Mouse (Mus musculus): Measurements from ENCODE around the gene Defb25. TPM values are rescaled to one million over a fixed set of nuclear protein-coding genes. Genes with fewer than 3 reads are reported as not detected.

Defb25 gene
- polyA plus RNA-seq, 1 experiment from 2014 or later: not detected

- H3K9me3 ChIP-seq (replicated peaks): no peaks in the 10 kb centered on the region
- H3K27ac ChIP-seq: no peak overlapping the region
- H3K4me1 ChIP-seq: no peaks in the 10 kb centered on the region
- no peak overlapping the region for H3K4me3 ChIP-seq
- no peaks in the 10 kb centered on the region for H3K27me3 ChIP-seq (ENCODE audit: low read depth, poor library complexity, severe bottlenecking)
- 61% methylated on average over 2 of the region's 2 CpGs for WGBS
- no peak for DNase-seq (ENCODE audit: low spot score)
- no peaks in the 10 kb centered on the region for H3K36me3 ChIP-seq
These were observed 34.4 kb downstream of the Defb25 start for GRCm38 (mm10) chr2:152588450-152588849.

DNA sequence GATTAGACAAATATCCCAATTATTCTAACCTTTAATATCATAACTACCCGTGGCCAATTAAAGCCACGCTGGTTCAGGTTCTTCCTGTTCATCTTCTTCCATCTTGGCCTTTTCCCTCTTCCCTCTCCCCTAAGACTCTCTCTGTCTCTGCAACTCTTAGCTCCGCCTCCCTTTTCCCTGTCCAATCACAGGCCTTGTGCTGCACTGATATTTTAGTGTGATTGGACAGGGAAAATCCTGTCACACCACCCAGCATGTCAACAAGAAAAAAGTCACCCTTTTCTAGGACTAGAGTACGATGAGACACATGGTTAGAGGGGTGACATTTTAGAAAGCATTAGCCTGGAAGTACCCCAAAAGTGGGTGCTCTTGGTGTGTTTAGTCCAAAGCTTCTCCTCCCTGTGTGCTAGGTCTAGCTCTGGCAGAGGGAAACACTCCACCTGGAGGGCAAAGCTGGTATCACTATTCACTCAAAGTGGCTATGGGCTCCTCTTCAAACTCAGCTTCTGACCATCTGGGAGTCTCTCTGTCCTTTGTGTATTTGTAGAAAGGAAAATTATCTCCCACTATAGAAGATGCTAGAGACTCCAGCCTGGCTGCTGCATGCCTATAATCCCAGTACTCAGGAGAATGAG is 35.8 kb downstream of the Defb25 start:
- Histone ChIP-seq H3K27ac (no peak overlapping the region), H3K4me3 (no peak overlapping the region), H3K9me3 (replicated peaks) (no peaks in the 10 kb centered on the region), H3K4me1 (no peaks in the 10 kb centered on the region), H3K27me3 (ENCODE audit: low read depth, poor library complexity, severe bottlenecking) (no peaks in the 10 kb centered on the region), H3K36me3 (no peaks in the 10 kb centered on the region)
- 74% methylated on average over 4 of the region's 4 CpGs for WGBS
- DNase-seq (ENCODE audit: low spot score): no peak

DNA sequence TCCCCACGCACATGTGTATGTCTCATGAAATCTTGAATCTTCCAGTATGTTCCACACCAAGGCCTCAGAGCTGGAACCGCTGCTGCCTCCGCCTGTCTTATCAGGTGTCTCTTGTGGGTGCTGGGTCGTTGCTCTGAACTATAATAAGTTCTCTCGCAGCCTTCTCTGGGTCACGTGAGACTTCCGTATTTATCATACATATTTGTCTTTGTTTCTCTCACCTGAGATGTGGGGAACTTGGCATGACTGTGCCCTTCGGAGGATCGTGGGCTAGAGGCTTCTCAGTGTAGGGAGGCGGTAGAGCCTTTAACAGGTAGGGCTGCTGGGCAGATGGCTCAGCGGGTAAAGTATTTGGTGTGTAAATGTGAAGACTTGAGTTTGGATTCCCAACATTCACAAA is 42.2 kb downstream of the Defb25 start:
- Histone ChIP-seq H3K4me3 (no peak overlapping the region), H3K27me3 (ENCODE audit: low read depth, poor library complexity, severe bottlenecking) (no peaks in the 10 kb centered on the region), H3K9me3 (replicated peaks) (no peaks in the 10 kb centered on the region), H3K27ac (no peak overlapping the region), H3K4me1 (peaks cover 8% of the 10 kb centered on the region), H3K36me3 (no peaks in the 10 kb centered on the region)
- DNase-seq (ENCODE audit: low spot score): no peak
- WGBS: 93% methylated on average over 11 of the region's 11 CpGs

DNA sequence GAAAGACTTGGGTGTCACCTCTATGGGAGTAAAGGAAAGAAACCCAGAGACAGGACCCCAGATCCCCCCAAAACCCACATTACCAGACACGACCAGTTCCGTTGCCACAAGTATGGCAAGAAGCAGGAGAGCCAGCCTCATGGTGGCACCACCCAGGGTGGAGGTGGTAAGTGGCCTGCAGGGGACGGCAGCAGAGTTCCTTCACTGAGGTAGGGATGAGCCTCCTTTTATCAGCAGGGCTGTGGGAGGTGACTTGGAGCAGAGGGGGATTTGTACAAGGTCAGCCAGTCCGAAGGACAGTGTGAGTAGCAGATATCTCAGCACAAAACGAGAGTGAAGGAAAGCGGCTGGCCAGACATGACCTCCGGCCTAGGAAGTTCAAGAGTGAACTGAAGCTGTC is 42.7 kb downstream of the Defb25 start, which contains the start of gene Defb19:
Gene Defb19 (minus strand): TSS at position 206 of the 400 bp plus-strand sequence.
- 68% methylated on average over 7 of the region's 7 CpGs for WGBS
- Histone ChIP-seq H3K9me3 (replicated peaks) (no peaks in the 10 kb centered on the region), H3K27me3 (ENCODE audit: low read depth, poor library complexity, severe bottlenecking) (no peaks in the 10 kb centered on the region), H3K36me3 (no peaks in the 10 kb centered on the region), H3K4me3 (no peak within 1 kb of the TSS), H3K27ac (no peak within 1 kb of the TSS), H3K4me1 (peaks cover 8% of the 10 kb centered on the region)
- no peak for DNase-seq (ENCODE audit: low spot score)

DNA sequence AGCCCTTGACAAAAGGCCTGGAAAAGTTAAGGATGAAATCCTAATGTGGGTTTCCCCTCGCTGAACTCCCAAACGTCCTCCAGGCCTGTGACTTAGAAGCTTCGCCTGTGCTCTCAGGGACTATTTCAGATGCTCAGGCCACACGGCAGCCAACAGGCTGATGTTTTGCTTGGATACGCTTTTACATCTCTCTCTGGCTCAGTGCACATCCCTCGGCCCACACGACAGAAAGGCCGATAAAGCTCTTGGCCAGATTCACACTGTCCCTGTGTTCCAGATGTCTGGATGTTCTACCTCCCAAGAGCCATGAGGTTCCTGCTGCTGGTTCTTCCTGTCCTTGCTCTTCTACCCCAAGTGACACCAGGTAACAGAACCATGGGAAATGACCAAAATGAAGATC is 49.4 kb downstream of the Defb25 start:
- Histone ChIP-seq H3K27ac (no peak overlapping the region), H3K27me3 (ENCODE audit: low read depth, poor library complexity, severe bottlenecking) (no peaks in the 10 kb centered on the region), H3K4me3 (no peak overlapping the region), H3K4me1 (no peaks in the 10 kb centered on the region), H3K9me3 (replicated peaks) (no peaks in the 10 kb centered on the region), H3K36me3 (no peaks in the 10 kb centered on the region)
- WGBS: 89% methylated on average over 8 of the region's 8 CpGs
- DNase-seq (ENCODE audit: low spot score): no peak

Other genes starting within 250 kb of the Defb25 start
- gene Nrsn2, start 246.4 kb downstream of the Defb25 start, polyA plus RNA-seq (2016; fragmentation: Nextera tagmentation; extraction: Ambion mirVana): 0.59 and 1.4 TPM in 2 replicates
- 9.9 and 11.8 TPM in 2 replicates for gene Sox12, start 225.0 kb downstream of the Defb25 start, polyA plus RNA-seq (2016; fragmentation: Nextera tagmentation; extraction: Ambion mirVana)
- gene Zcchc3, start 208.0 kb downstream of the Defb25 start, polyA plus RNA-seq (2016; fragmentation: Nextera tagmentation; extraction: Ambion mirVana): 64.9 and 67.2 TPM in 2 replicates
- gene 6820408C15Rik, start 207.5 kb downstream of the Defb25 start, polyA plus RNA-seq (2016; fragmentation: Nextera tagmentation; extraction: Ambion mirVana): 0.40 and 0.61 TPM in 2 replicates
- not detected in 2 replicates for gene Defb23, start 158.4 kb downstream of the Defb25 start, polyA plus RNA-seq (2016; fragmentation: Nextera tagmentation; extraction: Ambion mirVana)
- not detected in 2 replicates for gene Defb20, start 146.0 kb downstream of the Defb25 start, polyA plus RNA-seq (2016; fragmentation: Nextera tagmentation; extraction: Ambion mirVana)
- not detected in 2 replicates for gene Defb22, start 132.9 kb downstream of the Defb25 start, polyA plus RNA-seq (2016; fragmentation: Nextera tagmentation; extraction: Ambion mirVana)
- not detected in 2 replicates for gene Defb26, start 111.4 kb downstream of the Defb25 start, polyA plus RNA-seq (2016; fragmentation: Nextera tagmentation; extraction: Ambion mirVana)
- not detected in 2 replicates for gene Defb28, start 104.8 kb downstream of the Defb25 start, polyA plus RNA-seq (2016; fragmentation: Nextera tagmentation; extraction: Ambion mirVana)
- not detected in 2 replicates for gene Defb29, start 83.0 kb downstream of the Defb25 start, polyA plus RNA-seq (2016; fragmentation: Nextera tagmentation; extraction: Ambion mirVana)
- not detected in 2 replicates for gene Gm17416, start 53.7 kb downstream of the Defb25 start, polyA plus RNA-seq (2016; fragmentation: Nextera tagmentation; extraction: Ambion mirVana)
- gene Defb21, start 50.3 kb downstream of the Defb25 start, polyA plus RNA-seq (2016; fragmentation: Nextera tagmentation; extraction: Ambion mirVana): not detected in 2 replicates
- not detected in 2 replicates for gene Defb19, start 42.7 kb downstream of the Defb25 start, polyA plus RNA-seq (2016; fragmentation: Nextera tagmentation; extraction: Ambion mirVana)
- not detected in 2 replicates for gene Defb45, start 23.7 kb downstream of the Defb25 start, polyA plus RNA-seq (2016; fragmentation: Nextera tagmentation; extraction: Ambion mirVana)
- not detected in 2 replicates for gene Defb36, start 18.7 kb downstream of the Defb25 start, polyA plus RNA-seq (2016; fragmentation: Nextera tagmentation; extraction: Ambion mirVana)
- 0.41 and 0.46 TPM in 2 replicates for gene Rem1, start 3.9 kb upstream of the Defb25 start, polyA plus RNA-seq (2016; fragmentation: Nextera tagmentation; extraction: Ambion mirVana)
- 104 and 118 TPM in 2 replicates for gene H13, start 46.4 kb upstream of the Defb25 start, polyA plus RNA-seq (2016; fragmentation: Nextera tagmentation; extraction: Ambion mirVana)
- gene Mcts2, start 64.0 kb upstream of the Defb25 start, polyA plus RNA-seq (2016; fragmentation: Nextera tagmentation; extraction: Ambion mirVana): 38.0 and 43.9 TPM in 2 replicates
- 132 and 178 TPM in 2 replicates for gene Id1, start 113.2 kb upstream of the Defb25 start, polyA plus RNA-seq (2016; fragmentation: Nextera tagmentation; extraction: Ambion mirVana)
- 11.2 and 18.4 TPM in 2 replicates for gene Cox4i2, start 131.1 kb upstream of the Defb25 start, polyA plus RNA-seq (2016; fragmentation: Nextera tagmentation; extraction: Ambion mirVana)
- 90.1 and 103 TPM in 2 replicates for gene Bcl2l1, start 208.7 kb upstream of the Defb25 start, polyA plus RNA-seq (2016; fragmentation: Nextera tagmentation; extraction: Ambion mirVana)
- gene Tpx2, start 224.9 kb upstream of the Defb25 start, polyA plus RNA-seq (2016; fragmentation: Nextera tagmentation; extraction: Ambion mirVana): 141 and 147 TPM in 2 replicates